Mouse (Mus musculus) spleen, adult 2 months (tissue): ENCODE data around the gene Rinl.

Experiments
- CTCF ChIP-seq: fragments of 200-500 bp; IDR thresholded peaks from 2 replicates; pipeline ENCODE4 v1.5.1; 2011; ENCODE audit warnings: mild to moderate bottlenecking, inconsistent platforms; ENCODE audit not compliant: insufficient read depth, insufficient read length, insufficient replicate concordance; ENCODE audit errors: extremely low read depth
- POLR2A ChIP-seq: fragments of 200-500 bp; IDR thresholded peaks from 2 replicates; pipeline ENCODE4 v1.6.1; 2011; ENCODE audit warnings: low read depth, low read length, inconsistent platforms

DNA sequence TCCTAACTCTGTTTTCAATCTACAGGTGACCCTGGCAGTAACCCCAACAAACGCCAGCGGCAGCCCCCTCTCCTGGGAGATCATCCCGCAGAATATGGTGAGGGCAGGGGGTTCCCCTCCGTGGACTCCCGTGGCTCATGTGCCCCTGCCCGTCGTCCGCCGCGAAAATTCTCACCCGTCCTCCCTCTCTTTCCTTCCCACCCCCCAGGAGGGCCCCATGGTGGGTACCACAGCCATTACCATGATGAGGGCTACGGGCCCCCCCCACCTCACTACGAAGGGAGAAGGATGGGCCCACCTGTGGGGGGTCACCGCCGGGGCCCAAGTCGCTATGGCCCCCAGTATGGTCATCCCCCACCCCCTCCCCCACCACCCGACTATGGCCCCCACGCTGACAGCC, 29.7 kb downstream of the Rinl start:
- TF ChIP-seq CTCF (no peak), POLR2A (no peak)
